Mouse (Mus musculus): ENCODE results near the gene Rdh16f2.
"Not testable (repeated sequence)": the region's sequence is repeated elsewhere in the genome, so short reads cannot be mapped to it uniquely, and the experiment has no call there.

The Rdh16f2 gene

DNA sequence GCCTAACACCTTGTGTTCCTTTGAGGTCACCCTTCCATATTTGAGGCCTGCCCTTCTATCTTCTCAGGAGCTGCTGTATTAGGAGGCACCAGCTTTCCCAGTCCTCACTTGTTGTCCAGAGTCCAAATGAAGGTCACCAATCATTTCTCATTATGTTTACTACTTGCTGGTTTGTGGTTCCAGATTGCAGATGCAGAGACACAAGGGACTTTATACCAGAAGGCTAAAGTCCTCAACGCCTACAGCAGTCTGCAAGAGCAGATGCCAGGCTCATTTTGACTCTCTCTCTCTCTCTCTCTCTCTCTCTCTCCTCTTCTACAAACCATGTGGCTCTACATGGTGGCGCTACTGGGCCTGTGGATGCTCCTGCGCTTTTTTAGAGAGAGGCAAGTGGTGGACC is at the start of gene Rdh16f2:
Gene Rdh16f2, plus strand, starts transcription at position 243 of the 400 bp plus-strand sequence.
- no peak for DNase-seq (ENCODE audit: low spot score in 2 of 2)

DNA sequence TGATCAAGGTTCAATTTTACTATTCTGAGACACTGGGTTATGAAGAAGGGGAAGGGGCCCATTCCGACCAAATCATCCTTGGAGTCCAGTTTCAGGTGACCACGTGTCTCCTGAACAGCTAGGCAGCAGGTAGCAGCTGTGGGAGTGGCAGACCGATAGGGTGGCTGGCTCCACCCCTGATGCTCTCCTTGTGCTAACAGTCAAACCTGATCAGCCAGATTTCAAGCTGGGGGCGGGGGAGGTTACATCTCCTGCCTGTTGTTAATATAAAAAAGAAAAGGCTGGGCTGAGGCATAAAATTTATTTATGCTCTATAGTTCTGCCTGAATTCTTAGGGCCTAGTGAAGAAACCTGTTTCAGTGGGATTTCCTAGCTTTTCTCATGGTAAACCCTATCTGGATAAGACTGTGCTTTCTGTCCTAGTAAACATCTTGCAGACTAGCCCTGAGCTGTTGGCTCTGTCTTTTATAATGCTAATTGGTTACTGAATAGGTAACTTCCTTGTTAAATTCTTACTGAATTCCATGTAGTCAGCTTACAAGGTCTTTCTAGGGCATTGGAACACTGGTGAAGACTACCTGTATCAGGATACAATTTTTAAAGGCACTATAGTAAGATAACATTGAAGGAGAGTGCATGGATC is 48.9 kb upstream of the Rdh16f2 start:
- not testable (repeated sequence) for DNase-seq (ENCODE audit: low spot score in 2 of 2)

DNA sequence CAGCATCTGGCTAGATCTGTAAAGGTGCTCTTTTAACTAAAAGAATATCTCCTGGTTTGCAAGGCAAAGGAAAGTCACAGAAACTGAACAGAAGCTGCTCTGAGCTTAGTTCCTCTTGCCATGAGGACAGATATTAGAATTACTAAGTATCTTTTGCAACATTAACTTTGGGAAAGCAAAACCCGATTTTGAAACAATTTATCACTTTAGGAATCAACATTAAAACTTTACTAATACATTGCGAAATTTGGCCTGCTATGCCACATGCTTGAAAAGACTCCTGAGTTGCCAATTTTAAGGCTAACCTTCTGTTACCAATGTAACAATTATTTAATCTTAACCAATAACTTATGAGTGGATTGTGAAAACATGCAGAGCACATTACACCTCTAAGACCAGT is 44.5 kb upstream of the Rdh16f2 start:
- not testable (repeated sequence) for DNase-seq (ENCODE audit: low spot score in 2 of 2)

DNA sequence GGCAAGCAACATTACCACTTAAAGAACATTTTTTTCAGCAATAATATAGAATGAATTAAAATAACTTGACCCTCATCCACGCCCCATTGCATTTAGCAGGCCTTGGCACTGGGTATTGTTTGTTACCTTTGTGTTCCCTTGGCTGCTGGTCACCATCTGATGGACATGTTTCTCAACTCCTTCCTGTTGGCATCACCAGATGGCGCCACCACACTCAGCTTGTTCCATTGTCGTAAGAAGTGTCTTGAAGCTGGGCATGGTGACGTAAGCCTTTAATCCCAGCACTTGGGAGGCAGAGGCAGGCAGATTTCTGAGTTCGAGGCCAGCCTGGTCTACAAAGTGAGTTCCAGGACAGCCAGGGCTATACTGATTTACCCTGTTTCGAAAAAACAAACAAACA is 40.9 kb upstream of the Rdh16f2 start:
- no peak for DNase-seq (ENCODE audit: low spot score in 2 of 2)

DNA sequence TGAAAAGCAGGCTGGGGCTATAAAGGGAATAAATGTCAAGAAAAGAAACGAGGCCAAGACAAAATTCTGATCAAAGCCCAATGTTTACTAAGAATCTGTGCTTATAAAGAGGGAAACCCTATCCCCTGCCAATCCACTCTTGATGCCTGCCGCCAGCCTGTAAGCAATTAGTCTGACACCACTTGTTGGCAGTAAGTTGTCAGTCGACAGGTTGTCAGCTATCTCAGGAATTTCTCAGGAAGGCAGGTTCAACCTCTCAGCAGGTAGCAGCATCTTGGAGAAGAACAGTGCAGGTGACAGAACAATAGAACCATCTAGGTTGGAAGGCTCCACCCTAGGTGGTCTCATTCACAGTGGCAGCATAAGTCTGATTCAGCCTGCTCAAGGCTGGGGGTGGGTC is 37.2 kb upstream of the Rdh16f2 start:
- no peak for DNase-seq (ENCODE audit: low spot score in 2 of 2)

DNA sequence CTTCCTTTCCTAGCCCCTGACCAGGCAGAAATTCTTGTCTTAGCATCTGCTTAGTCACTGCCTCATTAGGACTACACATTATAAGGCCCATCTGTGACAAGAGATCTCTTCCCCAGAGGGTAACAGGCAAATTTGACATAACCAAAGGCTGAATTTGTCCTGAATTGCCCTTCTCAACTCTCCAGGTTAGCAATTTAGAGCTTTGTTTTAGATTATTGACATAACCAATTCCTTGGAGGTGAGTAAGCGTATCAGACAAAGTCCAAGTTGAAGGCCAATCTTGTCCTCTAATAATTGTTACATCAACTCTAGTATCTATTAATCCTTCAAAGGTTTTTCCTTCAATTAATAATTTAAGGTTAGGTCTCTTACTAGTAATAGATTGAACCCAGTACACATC is 32.1 kb upstream of the Rdh16f2 start:
- not testable (repeated sequence) for DNase-seq (ENCODE audit: low spot score in 2 of 2)

DNA sequence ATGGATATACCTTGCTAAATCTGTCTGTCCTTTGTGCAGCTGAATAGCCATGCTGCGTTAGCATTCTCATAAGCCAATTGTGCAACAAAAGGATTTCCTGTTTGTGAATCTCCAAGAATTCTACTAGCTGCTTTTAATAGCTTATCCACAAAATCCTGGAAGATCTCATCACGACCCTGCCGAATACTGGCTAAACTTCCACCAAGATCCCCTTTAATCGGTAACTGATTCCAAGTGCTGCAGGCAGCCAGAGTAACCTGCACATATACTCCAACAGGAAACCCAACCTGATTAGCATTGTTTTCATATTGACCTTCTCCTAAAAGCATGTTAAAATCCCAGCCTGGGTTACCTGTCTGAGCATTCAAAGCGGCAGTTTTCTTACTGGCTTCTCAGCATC is 31.0 kb upstream of the Rdh16f2 start:
- no peak for DNase-seq (ENCODE audit: low spot score in 2 of 2)

DNA sequence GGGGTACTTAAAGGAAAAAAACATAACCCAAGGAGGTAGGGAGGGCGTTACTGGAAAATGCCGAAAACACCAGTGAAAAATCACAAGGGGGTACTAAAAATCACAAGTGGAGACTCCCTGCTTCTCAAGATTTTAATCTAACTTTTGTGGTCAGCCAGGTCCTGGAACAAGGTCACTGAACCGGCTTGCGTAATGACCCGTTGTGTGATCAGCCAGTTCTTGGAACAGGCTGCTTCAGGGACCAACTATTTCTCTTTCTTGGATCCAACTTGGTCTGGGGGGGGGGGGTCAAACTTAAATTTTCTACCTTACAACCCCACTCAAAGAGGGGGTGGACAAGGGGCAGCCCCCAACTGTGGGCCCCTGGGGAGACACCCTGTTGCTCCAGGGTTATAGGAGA is 28.5 kb upstream of the Rdh16f2 start:
- not testable (repeated sequence) for DNase-seq (ENCODE audit: low spot score in 2 of 2)

DNA sequence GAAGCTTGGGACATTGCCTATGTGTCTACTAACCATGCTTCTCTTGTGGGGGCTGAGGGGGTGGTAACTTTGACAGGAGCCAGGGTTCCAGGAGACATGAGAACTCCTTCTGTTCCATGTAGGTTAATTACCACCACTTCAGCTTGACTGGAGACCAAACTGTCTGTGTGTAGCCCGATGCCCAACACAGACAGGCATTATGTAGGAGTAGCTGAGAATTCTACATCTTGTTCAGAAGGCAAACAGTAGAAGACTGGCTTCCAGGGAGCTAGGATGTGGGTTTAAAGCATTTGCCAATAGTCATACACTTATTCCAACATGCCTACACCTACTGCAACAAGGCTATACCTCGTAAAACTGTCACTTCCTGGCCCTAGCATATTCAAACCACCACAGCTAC is 27.7 kb upstream of the Rdh16f2 start:
- DNase-seq (ENCODE audit: low spot score in 2 of 2): peak in 1 of 2 experiments; percentile 5

DNA sequence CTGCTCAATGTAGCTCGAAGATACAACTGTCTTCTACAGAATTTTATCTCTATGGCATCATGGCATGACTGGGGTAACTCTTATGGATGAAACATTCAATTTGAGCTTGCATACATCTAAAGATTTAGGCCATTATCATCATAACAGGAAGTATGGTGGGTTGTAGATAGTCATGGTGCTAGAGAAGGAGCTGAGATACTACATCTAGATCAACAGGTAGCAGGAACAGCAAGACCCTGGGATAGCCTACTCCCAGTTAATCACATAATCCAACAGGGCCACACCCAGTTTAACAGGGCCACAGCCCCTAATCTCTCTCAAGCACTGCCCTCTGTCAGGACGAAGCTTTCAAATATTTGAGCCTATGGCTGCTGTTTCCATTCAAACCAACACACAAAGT is 25.5 kb upstream of the Rdh16f2 start:
- DNase-seq (ENCODE audit: low spot score in 2 of 2): no peak

DNA sequence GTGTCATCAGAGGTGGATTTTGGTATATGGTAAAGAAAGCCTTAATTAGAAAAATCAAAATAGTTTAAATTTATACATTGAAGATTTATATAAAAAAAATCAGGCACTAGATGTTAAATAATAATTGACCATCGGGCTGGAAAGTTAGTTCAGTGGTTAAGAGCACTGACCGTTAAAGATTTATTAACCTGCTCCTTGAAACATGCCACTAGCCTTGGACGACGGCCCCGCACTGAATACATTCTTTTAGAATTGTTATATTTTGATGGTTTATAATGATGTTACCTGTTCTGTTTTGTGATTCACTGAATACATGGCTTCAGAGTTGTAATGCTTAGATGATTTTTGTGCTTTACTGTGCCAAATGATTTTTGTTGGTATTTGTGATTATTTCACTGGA is 20.3 kb upstream of the Rdh16f2 start:
- DNase-seq (ENCODE audit: low spot score in 2 of 2): not testable (repeated sequence)

DNA sequence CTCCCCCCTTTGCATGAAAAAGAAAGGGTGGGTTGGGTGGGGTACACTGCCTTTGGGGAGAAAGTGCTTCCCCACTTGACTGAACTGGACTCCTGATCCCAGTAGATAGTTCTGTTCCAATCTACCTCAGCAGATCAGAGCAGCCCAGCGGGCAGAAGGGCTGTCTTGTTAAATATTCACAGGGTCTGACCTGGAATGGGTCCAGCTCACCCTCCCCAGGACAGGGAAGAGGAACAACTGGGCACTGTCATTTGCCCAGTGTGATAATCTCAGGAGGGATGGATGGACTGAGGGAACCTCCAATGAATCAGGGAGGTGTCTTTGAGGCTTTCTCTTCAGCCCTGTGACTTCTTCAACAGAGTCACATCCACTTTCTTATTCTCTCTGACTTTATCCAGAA is 18.2 kb upstream of the Rdh16f2 start:
- DNase-seq (ENCODE audit: low spot score in 2 of 2): no peak

DNA sequence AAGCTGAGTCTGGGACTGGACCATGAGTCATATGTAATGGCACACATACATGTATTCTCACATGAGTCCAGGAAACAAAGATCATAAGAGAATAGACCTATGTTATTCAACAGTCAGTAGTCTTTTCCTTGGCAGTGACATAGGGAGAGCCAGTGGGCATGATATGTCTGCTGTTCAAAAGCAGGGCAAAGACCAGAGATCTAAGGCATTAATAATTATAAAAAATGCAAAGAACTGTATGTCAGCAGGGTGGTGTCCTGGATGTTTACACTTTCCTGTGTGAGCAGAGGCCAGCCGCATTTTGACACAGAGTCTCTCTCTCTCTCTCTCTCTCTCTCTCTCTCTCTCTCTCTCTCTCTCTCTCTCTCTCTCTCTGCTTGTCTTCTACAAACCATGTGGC is 16.6 kb upstream of the Rdh16f2 start, which contains the start of gene Rdh19:
Gene Rdh19, plus strand, starts transcription at position 301 of the 400 bp plus-strand sequence.
- no peak for DNase-seq (ENCODE audit: low spot score in 2 of 2)

DNA sequence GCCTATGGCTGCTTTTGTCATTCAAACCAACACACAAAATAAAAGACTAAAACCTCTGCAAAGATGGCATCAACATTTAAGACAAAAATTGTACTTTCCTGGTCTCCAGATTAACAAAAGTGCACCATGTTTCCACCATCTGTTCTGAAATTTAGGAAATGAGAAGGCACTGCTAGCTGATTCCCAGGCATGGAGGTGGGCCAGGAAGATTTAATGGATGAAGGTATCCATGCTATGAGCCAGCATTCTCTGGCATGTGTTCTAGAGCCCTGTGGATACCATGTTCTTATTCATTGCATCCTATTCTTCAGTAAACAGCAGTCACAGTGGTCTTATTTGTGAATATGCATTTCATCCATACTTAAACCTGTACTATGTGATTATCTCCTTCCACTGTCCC is 9.9 kb upstream of the Rdh16f2 start:
- DNase-seq (ENCODE audit: low spot score in 2 of 2): no peak

DNA sequence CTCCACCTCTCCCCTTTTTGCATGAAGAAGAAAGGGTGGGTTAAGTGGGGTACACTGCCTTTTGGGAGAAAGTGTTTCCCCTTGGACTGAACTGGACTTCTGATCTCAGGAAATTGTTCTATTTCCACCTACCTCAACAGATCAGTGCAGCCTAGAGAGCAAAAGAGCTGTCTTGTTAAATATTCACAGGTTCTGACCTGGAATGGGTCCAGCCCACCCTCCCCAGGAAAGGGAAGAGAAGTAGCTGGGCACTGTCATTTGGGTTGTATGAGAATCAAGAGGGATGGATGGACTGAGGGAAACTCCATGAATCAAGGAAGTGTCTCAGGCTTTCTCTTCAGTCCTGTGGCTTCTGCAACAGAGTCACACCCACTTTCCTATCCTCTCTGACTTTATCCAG is 1.3 kb upstream of the Rdh16f2 start:
- DNase-seq (ENCODE audit: low spot score in 2 of 2): no peak

DNA sequence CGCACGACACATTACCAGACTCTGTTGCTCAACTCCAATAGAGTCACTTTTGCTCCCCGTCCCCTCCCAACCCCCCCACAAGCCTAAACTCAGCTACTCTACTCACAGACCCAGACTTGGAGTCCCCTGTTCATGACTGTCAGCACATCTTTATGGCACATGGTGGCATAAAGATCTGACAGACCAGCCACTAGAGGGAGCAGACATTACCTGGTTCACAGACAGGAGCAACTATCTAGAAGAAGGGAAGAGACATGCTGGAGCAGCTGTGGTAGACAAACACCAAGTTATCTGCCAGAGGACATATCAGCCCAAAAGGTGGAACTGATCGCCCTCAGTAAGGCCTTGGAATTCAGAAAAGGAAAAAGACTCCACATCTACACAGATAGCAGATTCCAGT is 6.2 kb downstream of the Rdh16f2 start:
- no peak for DNase-seq (ENCODE audit: low spot score in 2 of 2)

DNA sequence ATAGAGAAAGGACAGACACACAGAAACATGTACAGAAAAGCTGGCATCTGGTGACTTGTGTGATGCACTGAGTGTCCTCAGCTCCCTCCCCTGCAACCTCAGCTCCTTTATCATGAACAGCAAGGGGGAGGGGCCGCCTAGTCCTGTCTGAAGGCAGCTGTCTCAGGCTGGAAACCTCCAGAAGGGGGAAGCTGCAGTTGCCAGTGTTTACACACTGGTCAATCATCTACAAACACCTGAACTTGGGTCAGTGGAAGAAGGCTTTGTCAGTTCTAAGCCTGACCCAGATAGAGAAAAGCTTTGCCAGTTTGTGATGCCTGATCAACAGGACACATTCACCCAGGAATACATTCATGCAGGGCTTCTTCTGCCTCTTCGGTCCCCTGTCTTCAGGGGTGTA is 11.4 kb downstream of the Rdh16f2 start:
- no peak for DNase-seq (ENCODE audit: low spot score in 2 of 2)

DNA sequence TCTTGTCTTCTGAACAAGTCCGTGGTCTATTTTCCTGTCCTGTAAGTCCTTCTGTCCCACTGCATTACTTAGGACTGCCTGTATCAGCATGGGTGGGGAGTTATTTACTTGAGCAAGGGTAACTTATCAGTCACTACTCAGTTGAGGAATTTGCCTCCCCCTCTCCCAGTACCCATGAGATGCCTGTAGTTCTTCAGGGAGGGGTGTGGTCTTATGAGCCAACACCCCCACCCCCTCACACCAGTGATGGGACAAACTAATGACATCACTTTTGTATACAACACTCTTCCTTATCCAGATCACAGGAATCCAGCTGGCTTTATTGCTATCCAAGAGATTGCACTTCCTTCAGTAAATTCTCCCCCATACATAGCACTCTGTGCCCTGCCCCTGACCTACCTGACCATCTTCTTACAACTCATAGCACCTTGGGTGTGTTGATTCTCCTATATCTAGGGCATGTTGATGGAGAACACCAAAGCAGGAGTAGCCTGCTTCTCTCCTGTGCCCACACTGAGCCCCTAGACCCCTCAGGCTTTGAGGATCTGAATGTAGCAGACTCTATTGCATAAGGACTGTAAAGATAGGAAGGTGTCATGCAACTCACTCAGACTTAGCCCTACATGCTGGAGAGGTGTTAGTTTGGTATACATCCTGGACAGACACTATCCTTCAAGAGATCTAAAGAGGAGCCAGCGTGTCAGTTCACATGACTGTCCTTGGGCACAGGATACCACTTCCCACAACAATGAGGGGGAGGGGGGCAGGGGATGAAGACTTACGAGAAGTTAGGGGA is 12.2 kb downstream of the Rdh16f2 start:
- DNase-seq (ENCODE audit: low spot score in 2 of 2): no peak

DNA sequence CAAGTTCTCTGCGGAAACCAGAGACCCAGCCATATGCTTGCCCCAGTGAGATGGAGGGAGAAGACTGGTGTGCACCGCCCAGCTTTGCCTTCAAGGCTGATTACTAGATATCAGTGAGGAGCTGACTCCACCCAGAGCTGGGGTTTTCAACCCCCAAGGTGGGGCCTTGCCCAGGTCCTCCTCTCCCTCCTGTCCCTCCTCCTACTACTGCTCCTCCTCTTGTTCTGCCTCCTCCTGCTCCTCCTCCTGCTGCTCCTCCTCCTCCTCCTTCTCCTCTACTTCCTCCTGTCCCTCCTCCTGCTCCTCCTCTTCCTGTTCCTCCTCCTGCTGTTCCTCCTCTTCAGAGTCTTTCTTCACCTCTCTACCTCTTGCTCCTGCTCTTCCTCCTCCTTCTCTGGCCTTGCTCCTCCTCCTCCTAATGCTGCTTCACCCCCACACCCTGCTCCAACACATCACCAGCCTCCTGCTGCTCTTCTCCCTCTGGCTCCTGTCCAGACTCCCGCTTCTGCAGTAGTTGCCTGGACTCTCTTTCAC is 12.9 kb downstream of the Rdh16f2 start:
- DNase-seq (ENCODE audit: low spot score in 2 of 2): no peak

DNA sequence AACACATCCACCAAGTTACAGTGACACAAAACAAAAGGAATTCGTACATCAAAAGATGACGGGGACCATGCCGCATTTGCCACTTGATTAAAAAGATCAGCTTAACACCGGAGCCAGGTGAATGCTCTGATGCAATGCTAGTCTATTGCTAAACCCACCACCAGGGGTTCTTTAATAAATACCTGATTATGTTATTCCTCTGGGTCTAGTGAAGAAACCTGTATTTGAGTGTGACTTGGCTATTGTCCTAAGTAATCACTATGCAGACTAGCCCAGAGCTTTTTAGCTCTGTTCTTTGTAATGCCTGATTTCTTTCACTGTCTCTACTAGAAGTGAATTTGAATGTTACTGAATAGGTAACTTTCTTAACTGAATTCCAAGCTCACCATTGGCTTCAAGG is 14.8 kb downstream of the Rdh16f2 start:
- DNase-seq (ENCODE audit: low spot score in 2 of 2): no peak

DNA sequence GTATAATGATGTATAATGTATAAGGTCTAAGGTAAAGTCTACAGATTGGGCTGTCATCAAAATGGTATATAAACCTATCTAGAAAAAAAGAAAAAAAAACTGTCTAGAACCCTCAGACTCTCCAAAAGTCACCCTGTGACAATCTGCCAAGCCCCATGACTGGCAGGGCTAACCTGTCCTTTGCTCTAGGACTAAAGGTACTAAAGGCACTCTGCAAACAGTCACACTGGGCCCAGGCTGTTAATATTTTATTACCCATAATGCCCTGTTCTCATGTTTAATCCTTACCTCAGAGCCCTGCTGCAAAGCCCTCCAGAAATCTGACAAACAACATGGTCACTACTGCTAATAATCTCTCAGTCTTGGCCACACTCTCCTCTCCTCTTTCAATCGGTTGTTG is 20.3 kb downstream of the Rdh16f2 start:
- DNase-seq (ENCODE audit: low spot score in 2 of 2): no peak

DNA sequence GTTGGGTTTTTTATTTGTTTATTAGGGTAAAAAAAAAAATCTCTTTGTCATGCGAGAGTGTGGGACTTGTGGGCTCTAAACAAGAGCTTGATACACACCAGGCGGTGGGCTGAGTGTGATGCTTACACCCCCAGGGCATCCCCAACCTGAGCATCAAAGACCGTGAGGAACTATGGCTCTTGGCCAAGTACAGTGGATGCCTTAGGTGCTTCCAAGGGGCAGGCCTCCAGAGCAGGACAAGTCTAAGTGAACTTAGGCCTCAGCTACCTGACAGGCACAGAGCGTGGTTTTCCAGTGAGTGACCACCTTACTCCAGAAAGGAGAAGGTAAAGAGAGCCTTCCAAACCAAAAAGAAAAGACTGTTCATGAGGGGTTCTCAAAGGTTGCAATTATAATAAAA is 20.7 kb downstream of the Rdh16f2 start:
- DNase-seq (ENCODE audit: low spot score in 2 of 2): no peak

DNA sequence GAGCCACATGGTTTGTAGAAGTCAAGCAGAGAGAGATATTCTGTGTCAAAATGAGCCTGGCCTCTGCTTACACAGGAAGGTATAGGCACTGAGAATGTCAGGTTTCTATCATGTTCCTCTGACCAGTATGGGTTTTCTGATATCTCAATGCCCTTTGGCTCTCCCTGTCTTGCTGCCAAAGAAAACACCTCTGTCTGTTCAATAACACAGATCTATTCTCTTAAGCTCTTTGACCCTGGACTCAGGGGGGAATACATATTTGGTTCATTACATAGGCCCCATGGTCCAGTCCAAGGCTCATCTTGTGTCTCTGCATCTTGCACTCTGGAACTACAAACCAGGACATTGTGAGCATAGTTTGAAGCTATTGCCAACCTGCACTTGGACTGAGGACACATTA is 22.3 kb downstream of the Rdh16f2 start, which contains the start of gene Rdh7:
Gene Rdh7, minus strand, starts transcription at position 213 of the 400 bp plus-strand sequence.
- no peak for DNase-seq (ENCODE audit: low spot score in 2 of 2)
